Comparison of ENCODE assay signal across 8 mouse cellular contexts in genomic region chr5:117509511-117510375, GRCm38 (mm10).
DNase-seq lines count a peak whose midpoint lies in the region; ATAC-seq and TF ChIP-seq lines count a peak whose summit lies in the region.

No protein-coding gene starts in this region.

- H3K4me1 ChIP-seq in forebrain, embryonic 10.5 days = peaks cover 17% of the 10 kb centered on the region
- H3K4me1 ChIP-seq in forebrain, embryonic 16.5 days (replicated peaks; ENCODE audit: control insufficient read depth, insufficient read depth, low read length) = no peaks in the 10 kb centered on the region
- no peaks in the 10 kb centered on the region for H3K4me1 ChIP-seq in heart, postnatal 0 days (ENCODE audit: control insufficient read depth, insufficient read depth)
- no peaks in the 10 kb centered on the region for H3K4me1 ChIP-seq in limb, embryonic 11.5 days (ENCODE audit: control insufficient read depth, insufficient read depth, low read length)
- H3K4me1 ChIP-seq in neural tube, embryonic 13.5 days (replicated peaks) = no peaks in the 10 kb centered on the region

- 0 out of 2 replicates have a peak overlapping the region, but pooled peaks have one; percentile 56 for H3K27ac ChIP-seq in forebrain, embryonic 10.5 days
- no peak overlapping the region for H3K27ac ChIP-seq in forebrain, embryonic 16.5 days (ENCODE audit: low read length)
- H3K27ac ChIP-seq in heart, postnatal 0 days (ENCODE audit: low read depth) = no peak overlapping the region
- H3K27ac ChIP-seq in limb, embryonic 11.5 days (replicated peaks; ENCODE audit: low read depth, low read length) = no peak overlapping the region
- H3K27ac ChIP-seq in neural tube, embryonic 13.5 days (replicated peaks) = no peak overlapping the region

- ATAC-seq in forebrain, embryonic 16.5 days = no peak
- no peak for ATAC-seq in heart, postnatal 0 days (ENCODE audit: insufficient read depth, low read depth)
- no peak for ATAC-seq in limb, embryonic 11.5 days (ENCODE audit: insufficient number of reproducible peaks, low FRiP score, low TSS enrichment, low read depth)
- ATAC-seq in neural tube, embryonic 13.5 days (ENCODE audit: low read depth) = peak; percentile 34; the same call in 1 of the 2 replicates

- H3K4me2 ChIP-seq in forebrain, embryonic 16.5 days (ENCODE audit: low read length) = no peak overlapping the region
- H3K4me2 ChIP-seq in heart, postnatal 0 days (ENCODE audit: low read depth, low read length) = no peak overlapping the region
- H3K4me2 ChIP-seq in limb, embryonic 11.5 days (ENCODE audit: low read depth, severe bottlenecking) = peak overlapping the region; percentile 12; the same call in 1 of the 2 replicates
- no peak overlapping the region for H3K4me2 ChIP-seq in neural tube, embryonic 13.5 days

- no peaks in the 10 kb centered on the region for H3K27me3 ChIP-seq in forebrain, embryonic 10.5 days (ENCODE audit: poor library complexity, severe bottlenecking)
- H3K27me3 ChIP-seq in forebrain, embryonic 16.5 days (replicated peaks; ENCODE audit: control insufficient read depth, insufficient read depth, low read length) = no peaks in the 10 kb centered on the region
- H3K27me3 ChIP-seq in heart, postnatal 0 days (ENCODE audit: control insufficient read depth, insufficient read depth, low read length) = 0 out of 2 replicates have a peak, but pooled peaks cover 4% of the 10 kb centered on the region
- H3K27me3 ChIP-seq in limb, embryonic 11.5 days (ENCODE audit: control insufficient read depth, insufficient read depth, low read length) = no peaks in the 10 kb centered on the region
- H3K27me3 ChIP-seq in neural tube, embryonic 13.5 days = no peaks in the 10 kb centered on the region

- peak overlapping the region; percentile 14; the same call in 1 of the 2 replicates for H3K4me3 ChIP-seq in forebrain, embryonic 10.5 days
- no peak overlapping the region for H3K4me3 ChIP-seq in forebrain, embryonic 16.5 days (replicated peaks; ENCODE audit: low read length)
- H3K4me3 ChIP-seq in heart, postnatal 0 days (ENCODE audit: low read depth, low read length) = no peak overlapping the region
- no peak overlapping the region for H3K4me3 ChIP-seq in limb, embryonic 11.5 days (ENCODE audit: low read depth, low read length)
- no peak overlapping the region for H3K4me3 ChIP-seq in neural tube, embryonic 13.5 days

- H3K9ac ChIP-seq in forebrain, embryonic 16.5 days (replicated peaks; ENCODE audit: low read depth, low read length) = no peak overlapping the region
- no peak overlapping the region for H3K9ac ChIP-seq in heart, postnatal 0 days (replicated peaks; ENCODE audit: low read depth, low read length)
- peak overlapping the region; percentile 22; the same call in 1 of the 2 replicates for H3K9ac ChIP-seq in limb, embryonic 11.5 days (ENCODE audit: low read length)
- H3K9ac ChIP-seq in neural tube, embryonic 13.5 days = no peak overlapping the region

- 42% methylated on average over 22 of the region's 22 CpGs for WGBS in forebrain, embryonic 10.5 days
- WGBS in forebrain, embryonic 16.5 days = 42% methylated on average over 22 of the region's 22 CpGs
- WGBS in heart, postnatal 0 days = 36% methylated on average over 22 of the region's 22 CpGs
- WGBS in limb, embryonic 11.5 days = 36% methylated on average over 21 of the region's 22 CpGs
- 49% methylated on average over 19 of the region's 22 CpGs for WGBS in neural tube, embryonic 13.5 days

- no peak for TF ChIP-seq EP300 in heart, postnatal 0 days (IDR thresholded peaks at IDR 0.05; ENCODE audit: low read depth)

- DNase-seq in forebrain, embryonic 10.5 days (ENCODE audit: extremely low spot score, low spot score) = peak; percentile 67
- peak; percentile 70 for DNase-seq in CD4-positive helper T cell, adult 2 months (ENCODE audit: low read depth, low spot score)
- peak; percentile 58 to 69 for DNase-seq in cerebellum, postnatal 25 days
- peak; percentile 38 for DNase-seq in heart, postnatal 0 days (ENCODE audit: low spot score)
- DNase-seq in limb, embryonic 11.5 days (ENCODE audit: low spot score) = peak; percentile 78
- DNase-seq in Muller cell, postnatal 12 days (ENCODE audit: inconsistent ontology term) = no peak

- H3K36me3 ChIP-seq in forebrain, embryonic 10.5 days (replicated peaks) = no peaks in the 10 kb centered on the region
- no peaks in the 10 kb centered on the region for H3K36me3 ChIP-seq in forebrain, embryonic 16.5 days (ENCODE audit: control insufficient read depth, insufficient read depth)
- H3K36me3 ChIP-seq in heart, postnatal 0 days (replicated peaks; ENCODE audit: control insufficient read depth, insufficient read depth, low read length) = no peaks in the 10 kb centered on the region
- H3K36me3 ChIP-seq in limb, embryonic 11.5 days (ENCODE audit: control insufficient read depth, insufficient read depth, low read length) = no peaks in the 10 kb centered on the region
- H3K36me3 ChIP-seq in neural tube, embryonic 13.5 days = peaks cover 4% of the 10 kb centered on the region; the same call in 1 of the 2 replicates

- no peaks in the 10 kb centered on the region for H3K9me3 ChIP-seq in forebrain, embryonic 10.5 days
- H3K9me3 ChIP-seq in forebrain, embryonic 16.5 days (ENCODE audit: control insufficient read depth, low read length) = no peaks in the 10 kb centered on the region
- H3K9me3 ChIP-seq in heart, postnatal 0 days (replicated peaks; ENCODE audit: control insufficient read depth, low read length) = no peaks in the 10 kb centered on the region
- H3K9me3 ChIP-seq in limb, embryonic 11.5 days (ENCODE audit: control insufficient read depth, low read length) = no peaks in the 10 kb centered on the region
- H3K9me3 ChIP-seq in neural tube, embryonic 13.5 days = no peaks in the 10 kb centered on the region

- peak; percentile 65 for TF ChIP-seq CTCF in heart, postnatal 0 days (IDR thresholded peaks at IDR 0.05; ENCODE audit: low read depth)
